Mouse (Mus musculus): ENCODE measurements around the gene Cdh13.

GRCm38 (mm10) chr8:118968896-118969295 is 685.4 kb downstream of the Cdh13 start:
- no peak for TF ChIP-seq CTCF (IDR thresholded peaks at IDR 0.05; ENCODE audit: borderline replicate concordance, insufficient read depth, low read depth, low read length)
- no peak for TF ChIP-seq POLR2A (IDR thresholded peaks at IDR 0.05; ENCODE audit: borderline replicate concordance, insufficient read depth, low read length)
